ENCODE assay signal across 7 mouse cellular contexts in genomic region chr10:58559901-58560300, GRCm38 (mm10).
DNase-seq lines count a peak whose midpoint lies in the region.

No protein-coding gene starts in this region.

- H3K27me3 ChIP-seq in splenic B cell, adult 2 months (ENCODE audit: control insufficient read depth, insufficient read depth, low read length, poor library complexity, severe bottlenecking), result no peaks in the 10 kb centered on the region

- H3K36me3 ChIP-seq in splenic B cell, adult 2 months (ENCODE audit: control insufficient read depth, insufficient read depth, low read length, poor library complexity, severe bottlenecking), result no peaks in the 10 kb centered on the region

- DNase-seq in urinary bladder, postnatal 36 days (ENCODE audit: low spot score in 2 of 2), result peak; percentile 16 to 23
- no peak for DNase-seq in urinary bladder, postnatal 10 days (ENCODE audit: low spot score)
- DNase-seq in cerebellum, adult 8-10 months, result peak; percentile 14
- DNase-seq in frontal cortex, postnatal 36 days (ENCODE audit: low spot score in 2 of 2), result peak; percentile 23 to 62
- DNase-seq in kidney, postnatal 10 days, result peak; percentile 53
- DNase-seq in lung, postnatal 14 days, result peak; percentile 45
- peak; percentile 48 for DNase-seq in splenic B cell, adult 2 months (ENCODE audit: low read depth, low spot score)
